Mouse (Mus musculus) midbrain, postnatal 0 days (tissue): Measurements from ENCODE around the gene Meltf. TPM values are rescaled to one million over a fixed set of nuclear protein-coding genes. Genes with fewer than 3 reads are reported as not detected.
A peak's percentile ranks its signal among the peaks of the same experiment; 100 is the strongest.

ENCODE experiments used
- ATAC-seq: fragments of 200-750 bp; cut with Nextera tagmentation; 2 replicates; pipeline ENCODE4 v1.8.0; 2017; ENCODE audit warnings: moderate number of reproducible peaks, mild to moderate bottlenecking, moderate TSS enrichment, moderate library complexity; ENCODE audit not compliant: low FRiP score
- DNase-seq: peaks from one replicate; pipeline ENCODE4 v3.0.0-alpha.2; 2015; ENCODE audit warnings: low spot score
- H3K27ac ChIP-seq: fragments of 300-500 bp; sonication (generic); 2 replicates; pipeline ENCODE4 v1.5.1; 2014; ENCODE audit warnings: low read depth, mild to moderate bottlenecking, low read length, mixed read lengths
- H3K27me3 ChIP-seq: fragments of 300-500 bp; sonication (generic); 2 replicates; pipeline ENCODE4 v1.6.1; 2014; ENCODE audit warnings: low read length, control low read depth, mixed read lengths; ENCODE audit not compliant: insufficient read depth
- H3K36me3 ChIP-seq: fragments of 300-500 bp; sonication (generic); 2 replicates; pipeline ENCODE4 v1.6.1; 2014; ENCODE audit warnings: low read length, control low read depth, mixed read lengths; ENCODE audit not compliant: insufficient read depth
- H3K4me1 ChIP-seq: fragments of 300-500 bp; sonication (generic); 2 replicates; pipeline ENCODE4 v1.6.1; 2014; ENCODE audit warnings: mild to moderate bottlenecking, control low read depth, antibody characterized with exemption, low read length, mixed read lengths; ENCODE audit not compliant: insufficient read depth
- H3K4me2 ChIP-seq: fragments of 300-500 bp; sonication (generic); 2 replicates; pipeline ENCODE4 v1.6.1; 2014; ENCODE audit warnings: low read depth, mild to moderate bottlenecking, low read length, mixed read lengths; ENCODE audit not compliant: poor library complexity, severe bottlenecking
- H3K4me3 ChIP-seq: fragments of 300-500 bp; sonication (generic); 2 replicates; pipeline ENCODE4 v1.5.1; 2014; ENCODE audit warnings: low read depth, mild to moderate bottlenecking, low read length, moderate library complexity
- H3K9ac ChIP-seq: fragments of 300-500 bp; sonication (generic); replicated peaks from 2 replicates; pipeline ENCODE4 v1.6.1; 2014; ENCODE audit warnings: mild to moderate bottlenecking, low read length, moderate library complexity, mixed read lengths; ENCODE audit not compliant: poor library complexity, severe bottlenecking
- H3K9me3 ChIP-seq: fragments of 300-500 bp; sonication (generic); 2 replicates; pipeline ENCODE4 v1.6.1; 2016; ENCODE audit warnings: low read length, control low read depth
- CTCF ChIP-seq: IDR thresholded peaks from 2 replicates; pipeline ENCODE4 v1.5.1; 2016; ENCODE audit warnings: antibody characterized with exemption, mild to moderate bottlenecking
- WGBS: fragments of 180-500 bp; shearing (Covaris S2); extraction: QIAGEN DNeasy Blood & Tissue Kit; methylation state at CpG from one replicate; pipeline ENCODE4 v1.1.7; 2014; 5-methylcytosine and 5-hydroxymethylcytosine counted together
- polyA plus RNA-seq: library from polyadenylated mRNA; unstranded; fragments of >200 nt; fragmentation: Nextera tagmentation; extraction: Ambion mirVana; gene quantifications from 2 replicates; pipeline ENCODE4 v1.2.1, GENCODE M21; 2015
- total RNA-seq: library from RNA; depleted of rRNA; stranded (reverse); fragments of >200 nt; gene quantifications from 2 replicates; pipeline ENCODE4 v1.2.3, GENCODE M21; 2014

Gene Meltf
- total and polyA plus RNA-seq, 2 experiments from 2014 or later, result 0.22 to 0.25 TPM

DNA sequence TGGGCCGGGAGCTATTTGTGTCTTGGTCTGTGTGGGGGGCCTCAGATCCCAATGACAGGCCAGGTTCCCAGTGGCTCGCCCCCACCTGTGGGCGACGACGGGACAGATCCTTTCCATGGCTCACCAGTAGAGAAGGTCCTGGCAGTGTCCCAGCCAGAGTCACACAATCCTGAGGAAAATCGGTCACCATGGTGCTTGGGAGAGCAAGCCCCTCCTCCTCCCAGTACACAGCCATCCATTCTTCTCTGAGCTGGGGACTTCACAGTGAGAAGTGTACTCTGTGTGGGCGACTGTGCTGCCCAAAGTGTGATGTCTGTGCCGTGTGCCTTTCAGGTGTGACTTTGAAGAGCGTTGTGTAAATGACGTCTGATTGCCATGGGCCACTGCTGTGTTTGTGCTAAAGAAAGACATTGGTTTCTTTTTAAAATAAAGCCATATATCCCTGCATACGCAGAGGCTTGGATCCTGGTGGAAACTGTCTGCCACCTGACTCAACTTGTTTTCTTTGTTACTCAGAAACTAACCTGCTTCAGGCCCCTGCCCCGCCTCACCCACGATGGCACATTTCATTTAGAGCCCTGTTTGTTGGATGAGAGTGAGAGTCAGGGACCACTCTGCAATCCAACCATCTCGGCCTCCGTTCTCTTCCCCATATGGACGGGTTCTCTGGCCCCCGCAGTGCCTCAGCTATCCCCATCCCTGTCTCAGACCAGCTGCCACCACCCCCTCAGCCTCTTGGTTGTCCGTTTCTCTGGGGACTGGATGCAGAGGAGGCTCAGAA, 20.1 kb downstream of the Meltf start:
- no peak overlapping the region for H3K4me3 ChIP-seq
- no peak overlapping the region; the same call in 1 of the 2 replicates for H3K4me2 ChIP-seq
- no peaks in the 10 kb centered on the region for H3K36me3 ChIP-seq
- WGBS, result 66% methylated on average over 18 of the region's 18 CpGs
- peaks cover 17% of the 10 kb centered on the region for H3K4me1 ChIP-seq
- no peak overlapping the region for H3K9ac ChIP-seq
- DNase-seq (peak; percentile 87), ATAC-seq (peak; percentile 68)
- no peaks in the 10 kb centered on the region for H3K9me3 ChIP-seq
- H3K27me3 ChIP-seq, result no peaks in the 10 kb centered on the region
- no peak for TF ChIP-seq CTCF
- H3K27ac ChIP-seq, result peak overlapping the region; percentile 78

DNA sequence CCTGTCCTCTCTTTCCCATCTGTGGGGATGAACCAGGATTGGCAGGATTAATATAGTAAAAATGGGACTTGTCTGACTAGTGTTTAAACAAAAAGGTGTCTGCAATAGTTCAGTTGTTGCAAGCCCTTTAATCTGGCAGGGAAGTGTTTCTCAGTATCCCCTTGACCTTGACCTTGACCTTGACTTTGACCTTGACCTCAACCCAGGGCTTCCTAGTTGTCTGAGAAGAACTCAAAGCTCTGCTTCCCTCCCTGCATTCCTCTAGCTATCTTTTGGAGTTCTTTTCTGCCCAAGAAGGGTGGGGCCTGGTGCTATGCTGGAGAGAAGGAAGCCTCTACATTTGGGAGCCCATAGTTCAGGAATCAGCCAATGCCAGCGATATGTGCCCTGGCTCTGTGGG, 23.3 kb downstream of the Meltf start:
- Histone ChIP-seq H3K4me3 (no peak overlapping the region), H3K4me1 (peaks cover 13% of the 10 kb centered on the region), H3K27me3 (no peaks in the 10 kb centered on the region), H3K36me3 (no peaks in the 10 kb centered on the region), H3K9ac (no peak overlapping the region), H3K27ac (no peak overlapping the region), H3K9me3 (no peaks in the 10 kb centered on the region), H3K4me2 (no peak overlapping the region)
- no peak for ATAC-seq
- no peak for DNase-seq
- WGBS, result 92% methylated on average over 1 of the region's 1 CpGs
- TF ChIP-seq CTCF, result no peak

DNA sequence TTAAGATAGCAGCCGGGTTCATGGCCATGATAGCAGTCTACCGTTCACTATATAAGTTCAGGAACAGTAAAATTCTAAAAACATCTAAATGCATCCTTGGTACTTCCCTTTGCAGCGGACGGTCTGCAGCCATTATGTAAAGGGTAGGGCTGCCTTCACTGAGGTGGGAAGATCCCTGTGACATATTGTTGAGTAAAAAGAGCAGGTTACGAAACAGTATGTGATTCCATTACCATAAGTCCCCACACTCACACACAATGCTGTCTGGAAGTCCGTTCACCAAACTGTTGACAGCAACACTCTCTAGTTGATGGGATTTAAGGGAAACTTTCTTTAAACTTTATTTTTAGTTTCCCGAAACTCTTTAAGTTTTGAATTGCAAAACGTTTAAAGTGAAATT, 24.6 kb downstream of the Meltf start:
- H3K4me2 ChIP-seq, result no peak overlapping the region
- TF ChIP-seq CTCF, result no peak
- peaks cover 6% of the 10 kb centered on the region; the same call in 1 of the 2 replicates for H3K4me1 ChIP-seq
- DNase-seq (no peak), ATAC-seq (no peak)
- H3K4me3 ChIP-seq, result no peak overlapping the region
- no peaks in the 10 kb centered on the region for H3K9me3 ChIP-seq
- no peaks in the 10 kb centered on the region for H3K27me3 ChIP-seq
- no peaks in the 10 kb centered on the region for H3K36me3 ChIP-seq
- no peak overlapping the region for H3K9ac ChIP-seq
- H3K27ac ChIP-seq, result no peak overlapping the region
- 87% methylated on average over 8 of the region's 8 CpGs for WGBS

DNA sequence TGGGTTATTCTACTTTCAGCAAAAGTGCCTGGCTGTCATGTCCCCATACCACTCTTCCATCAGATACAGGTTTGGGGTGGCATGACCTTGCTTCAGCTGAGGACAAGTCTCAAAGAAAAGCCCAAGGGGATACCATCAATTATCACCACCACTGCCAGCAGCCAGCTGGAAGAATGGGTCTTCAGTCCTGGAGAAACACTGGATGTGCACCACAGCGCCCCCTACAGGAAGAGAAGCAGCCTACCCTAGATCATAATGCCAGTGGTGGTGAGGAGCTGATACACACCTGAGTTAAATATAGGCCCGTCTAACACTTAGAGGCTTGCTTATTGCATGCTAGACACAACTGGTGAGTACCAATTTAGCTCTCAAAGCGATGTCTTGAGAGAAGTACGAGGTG, 26.7 kb downstream of the Meltf start:
- Histone ChIP-seq H3K4me3 (no peak overlapping the region), H3K4me2 (no peak overlapping the region), H3K9ac (no peak overlapping the region), H3K9me3 (no peaks in the 10 kb centered on the region), H3K36me3 (no peaks in the 10 kb centered on the region), H3K4me1 (no peaks in the 10 kb centered on the region), H3K27me3 (no peaks in the 10 kb centered on the region), H3K27ac (no peak overlapping the region)
- ATAC-seq (no peak), DNase-seq (no peak)
- WGBS, result 75% methylated on average over 4 of the region's 4 CpGs
- TF ChIP-seq CTCF, result peak; percentile 50

DNA sequence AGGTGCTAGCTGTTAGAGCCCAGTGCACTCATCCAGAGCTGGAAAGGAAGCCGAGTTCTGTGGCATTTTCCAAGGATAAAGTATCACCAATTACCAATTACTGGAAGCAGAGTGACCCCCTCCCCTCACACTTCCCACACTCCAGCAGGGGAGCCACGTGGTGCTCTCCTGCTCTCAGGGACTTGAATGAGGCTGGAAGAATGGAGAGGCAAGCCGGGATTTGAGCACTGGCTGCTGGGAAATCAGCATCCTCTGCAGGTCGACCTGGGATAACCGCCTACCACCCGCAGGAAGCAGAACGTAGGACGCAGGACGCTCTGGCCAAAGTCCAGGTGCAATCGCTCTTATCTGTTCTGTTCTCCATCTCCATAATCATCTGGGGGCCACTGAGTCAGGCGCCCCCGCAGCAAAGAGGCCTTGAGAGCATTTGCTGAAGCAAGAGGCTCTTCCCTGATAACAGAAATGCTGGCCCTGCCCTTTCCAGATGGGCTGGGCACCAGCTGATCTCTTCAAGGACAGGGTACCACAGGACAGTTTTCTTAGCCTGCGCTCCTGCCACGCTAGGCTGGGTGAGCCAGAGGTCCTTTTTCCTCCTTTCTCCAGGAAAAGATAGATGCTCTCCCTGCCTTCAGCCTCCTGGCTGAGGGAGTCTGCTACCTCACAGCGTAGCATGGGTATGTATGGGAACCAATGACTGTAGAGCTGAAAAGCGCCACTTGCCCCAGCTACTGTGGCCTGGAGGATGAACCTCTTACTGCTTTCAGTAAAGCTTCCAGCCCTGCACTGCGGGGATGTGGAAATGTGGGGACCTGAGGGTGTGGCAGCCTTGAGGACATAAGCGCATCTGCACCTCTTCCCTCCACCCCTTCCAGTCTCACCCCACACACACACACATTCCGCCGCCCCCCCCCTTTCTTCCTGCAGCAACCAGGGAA, 27.5 kb downstream of the Meltf start:
- no peaks in the 10 kb centered on the region for H3K36me3 ChIP-seq
- H3K9me3 ChIP-seq, result no peaks in the 10 kb centered on the region
- H3K4me1 ChIP-seq, result no peaks in the 10 kb centered on the region
- ATAC-seq (0 out of 2 replicates have a peak, but pooled peaks have one; percentile 41), DNase-seq (no peak)
- H3K27me3 ChIP-seq, result no peaks in the 10 kb centered on the region
- TF ChIP-seq CTCF, result no peak
- peak overlapping the region; percentile 51 for H3K27ac ChIP-seq
- H3K4me2 ChIP-seq, result no peak overlapping the region
- no peak overlapping the region for H3K9ac ChIP-seq
- no peak overlapping the region for H3K4me3 ChIP-seq
- 32% methylated on average over 20 of the region's 20 CpGs for WGBS
